Mouse (Mus musculus) heart, embryonic 10.5 days (tissue): ENCODE measurements at regions not wholly inside any gene's neighbourhood (a gene's known extent, or its start where the extent isn't known, plus 50 kb on each side); places are given as distances from the start of the nearest gene placed in this dataset.

Experiments used
- DNase-seq: peaks from one replicate; pipeline ENCODE4 v3.0.0-alpha.2; 2017; ENCODE audit warnings: low spot score
- H3K27ac ChIP-seq: fragments of 300-500 bp; sonication (generic); 2 replicates; pipeline ENCODE4 v1.5.1; 2016; ENCODE audit warnings: mild to moderate bottlenecking
- H3K27me3 ChIP-seq: fragments of 300-500 bp; sonication (generic); 2 replicates; pipeline ENCODE4 v1.6.1; 2016; ENCODE audit warnings: mild to moderate bottlenecking; ENCODE audit not compliant: poor library complexity, insufficient read depth, severe bottlenecking
- H3K36me3 ChIP-seq: fragments of 300-500 bp; sonication (generic); 2 replicates; pipeline ENCODE4 v1.6.1; 2016; ENCODE audit warnings: mild to moderate bottlenecking, moderate library complexity
- H3K4me1 ChIP-seq: fragments of 300-500 bp; sonication (generic); 2 replicates; pipeline ENCODE4 v1.6.1; 2016; ENCODE audit warnings: mild to moderate bottlenecking
- H3K4me3 ChIP-seq: fragments of 300-500 bp; sonication (generic); 2 replicates; pipeline ENCODE4 v1.5.1; 2016; ENCODE audit warnings: mild to moderate bottlenecking, moderate library complexity
- H3K9me3 ChIP-seq: fragments of 300-500 bp; sonication (generic); 2 replicates; pipeline ENCODE4 v1.6.1; 2016; ENCODE audit warnings: mild to moderate bottlenecking, moderate library complexity
- WGBS: fragments of 180-500 bp; shearing (Covaris S2); methylation state at CpG from one replicate; pipeline ENCODE4 v1.1.7; 2016; 5-methylcytosine and 5-hydroxymethylcytosine counted together

DNA sequence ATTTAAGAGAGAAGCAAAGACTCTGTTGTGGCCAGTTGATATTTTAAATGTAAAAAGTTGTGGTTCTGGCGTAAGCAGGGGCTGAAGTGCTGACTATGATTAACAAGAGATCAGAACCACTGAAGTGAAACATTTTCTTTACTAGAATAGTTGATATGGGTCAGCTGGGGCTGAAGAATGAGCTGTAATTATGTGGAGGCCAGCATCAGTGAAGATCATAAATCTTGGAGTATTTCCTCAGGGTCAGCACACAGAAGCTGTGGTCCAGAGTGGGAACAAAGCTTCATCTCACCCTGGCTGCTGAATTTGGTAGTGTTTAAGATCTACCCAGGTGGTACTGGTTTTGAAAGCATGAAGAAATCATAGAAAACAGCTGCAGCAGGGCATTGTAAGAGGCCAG lies 583.4 kb upstream of the Zeb2 start:
- H3K4me3 ChIP-seq = no peak overlapping the region
- 96% methylated on average over 1 of the region's 1 CpGs for WGBS
- no peaks in the 10 kb centered on the region for H3K27me3 ChIP-seq
- no peak overlapping the region for H3K27ac ChIP-seq
- H3K36me3 ChIP-seq = no peaks in the 10 kb centered on the region
- H3K9me3 ChIP-seq = no peaks in the 10 kb centered on the region
- no peak for DNase-seq
- H3K4me1 ChIP-seq = peaks cover 9% of the 10 kb centered on the region; the same call in 1 of the 2 replicates

DNA sequence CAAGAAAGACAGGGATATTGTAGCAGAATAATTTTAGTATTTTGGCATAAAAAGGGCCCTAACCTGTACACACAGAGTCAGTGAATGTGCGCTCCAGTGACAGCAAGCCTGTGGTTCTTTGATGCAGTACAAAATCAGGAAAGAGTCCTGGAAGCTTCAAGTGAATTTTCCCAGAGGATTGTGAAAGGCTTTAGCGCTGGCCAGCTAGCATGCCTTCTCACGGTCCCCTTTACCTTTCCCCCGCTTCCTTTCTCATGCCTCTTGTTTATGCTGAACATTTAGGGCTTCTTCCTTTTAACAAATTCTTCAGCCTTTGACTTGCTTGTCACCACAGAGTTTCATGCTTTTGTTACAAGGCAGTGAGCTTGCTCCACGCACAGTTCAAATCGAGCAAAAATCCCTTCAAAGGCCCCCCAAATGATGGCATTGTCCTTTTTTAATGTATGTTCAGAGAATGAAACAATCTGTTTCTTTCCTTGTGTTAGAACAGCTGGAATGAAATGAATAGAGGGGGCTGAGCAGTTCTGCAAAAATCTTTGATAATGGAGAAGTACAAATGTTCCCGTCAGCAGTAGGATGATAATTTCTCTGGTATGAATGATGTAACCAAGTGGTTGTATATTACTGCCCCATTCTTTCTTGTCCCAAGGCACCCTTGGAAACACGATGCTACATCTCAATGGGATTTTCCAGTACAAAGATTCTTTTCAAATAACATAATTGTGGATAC lies 576.3 kb upstream of the Zeb2 start:
- WGBS = 74% methylated on average over 8 of the region's 8 CpGs
- DNase-seq = no peak
- H3K4me3 ChIP-seq = no peak overlapping the region
- no peaks in the 10 kb centered on the region for H3K27me3 ChIP-seq
- no peaks in the 10 kb centered on the region for H3K4me1 ChIP-seq
- no peak overlapping the region for H3K27ac ChIP-seq
- H3K9me3 ChIP-seq = no peaks in the 10 kb centered on the region
- H3K36me3 ChIP-seq = no peaks in the 10 kb centered on the region

DNA sequence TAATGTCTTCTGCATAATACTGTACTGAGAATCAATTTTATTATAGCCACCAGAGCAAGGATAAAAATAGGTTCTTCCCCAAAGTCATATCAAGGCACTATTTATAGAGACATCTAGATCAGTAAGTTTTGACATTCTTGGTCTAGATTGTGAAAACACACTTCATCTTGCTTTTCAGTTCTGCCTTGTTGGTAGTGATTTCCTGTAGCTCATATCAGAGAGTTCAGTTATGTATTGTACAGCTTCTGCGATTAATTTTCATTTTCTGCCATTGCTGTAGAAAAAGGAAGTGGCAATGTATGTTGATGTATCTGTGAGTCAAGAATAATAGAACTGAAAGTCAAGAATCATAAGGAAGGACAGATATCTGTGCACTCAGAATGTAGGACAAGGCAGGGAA lies 575.6 kb upstream of the Zeb2 start:
- no peaks in the 10 kb centered on the region for H3K4me1 ChIP-seq
- WGBS = 80% methylated on average over 1 of the region's 1 CpGs
- no peaks in the 10 kb centered on the region for H3K36me3 ChIP-seq
- H3K27ac ChIP-seq = no peak overlapping the region
- DNase-seq = no peak
- no peak overlapping the region for H3K4me3 ChIP-seq
- no peaks in the 10 kb centered on the region for H3K9me3 ChIP-seq
- H3K27me3 ChIP-seq = no peaks in the 10 kb centered on the region

DNA sequence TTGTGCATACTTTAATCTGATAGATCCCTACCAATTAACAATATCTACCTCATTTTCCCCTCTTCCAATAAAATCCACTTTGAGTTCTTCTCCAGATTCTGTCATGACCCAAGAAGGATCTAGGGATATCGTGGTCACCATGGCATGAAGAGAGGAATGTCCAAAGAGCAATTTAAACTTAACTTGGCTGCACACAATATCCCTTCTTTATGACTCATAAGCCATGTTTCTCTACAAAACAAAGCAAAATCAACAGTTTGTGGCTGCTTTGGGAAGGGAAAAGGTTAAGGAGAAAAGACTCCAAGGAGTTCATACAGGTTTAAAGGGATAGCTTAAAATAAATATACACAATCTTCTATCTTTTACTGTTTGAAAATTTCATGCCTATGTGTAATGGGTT lies 571.8 kb upstream of the Zeb2 start:
- DNase-seq = no peak
- Histone ChIP-seq H3K9me3 (no peaks in the 10 kb centered on the region), H3K4me1 (no peaks in the 10 kb centered on the region), H3K27me3 (no peaks in the 10 kb centered on the region), H3K27ac (no peak overlapping the region), H3K36me3 (no peaks in the 10 kb centered on the region), H3K4me3 (no peak overlapping the region)
- 89% methylated on average over 1 of the region's 1 CpGs for whole genome bisulfite sequencing

DNA sequence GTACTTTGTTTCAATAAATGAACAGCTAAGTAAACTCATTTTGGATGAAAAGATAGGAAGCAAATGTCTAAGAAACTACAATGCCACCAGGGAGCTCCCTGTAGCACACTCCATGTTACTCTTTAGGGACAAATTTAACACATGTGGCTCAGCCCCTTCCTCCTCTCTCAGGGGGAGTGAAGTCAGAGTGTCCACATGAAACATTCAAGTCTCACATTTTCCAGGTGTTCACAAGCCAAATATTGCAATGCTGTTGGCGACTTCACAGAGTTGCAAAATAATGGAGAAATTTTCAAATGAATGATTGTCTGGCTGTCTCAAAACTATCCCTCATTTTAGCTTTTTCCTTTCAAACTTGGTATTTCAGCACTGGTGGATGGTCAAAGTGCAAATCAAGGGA lies 564.1 kb upstream of the Zeb2 start:
- no peaks in the 10 kb centered on the region for H3K9me3 ChIP-seq
- no peaks in the 10 kb centered on the region for H3K4me1 ChIP-seq
- H3K4me3 ChIP-seq = no peak overlapping the region
- H3K27me3 ChIP-seq = no peaks in the 10 kb centered on the region
- no peak overlapping the region for H3K27ac ChIP-seq
- WGBS = 79% methylated on average over 1 of the region's 1 CpGs
- H3K36me3 ChIP-seq = no peaks in the 10 kb centered on the region
- DNase-seq = no peak

DNA sequence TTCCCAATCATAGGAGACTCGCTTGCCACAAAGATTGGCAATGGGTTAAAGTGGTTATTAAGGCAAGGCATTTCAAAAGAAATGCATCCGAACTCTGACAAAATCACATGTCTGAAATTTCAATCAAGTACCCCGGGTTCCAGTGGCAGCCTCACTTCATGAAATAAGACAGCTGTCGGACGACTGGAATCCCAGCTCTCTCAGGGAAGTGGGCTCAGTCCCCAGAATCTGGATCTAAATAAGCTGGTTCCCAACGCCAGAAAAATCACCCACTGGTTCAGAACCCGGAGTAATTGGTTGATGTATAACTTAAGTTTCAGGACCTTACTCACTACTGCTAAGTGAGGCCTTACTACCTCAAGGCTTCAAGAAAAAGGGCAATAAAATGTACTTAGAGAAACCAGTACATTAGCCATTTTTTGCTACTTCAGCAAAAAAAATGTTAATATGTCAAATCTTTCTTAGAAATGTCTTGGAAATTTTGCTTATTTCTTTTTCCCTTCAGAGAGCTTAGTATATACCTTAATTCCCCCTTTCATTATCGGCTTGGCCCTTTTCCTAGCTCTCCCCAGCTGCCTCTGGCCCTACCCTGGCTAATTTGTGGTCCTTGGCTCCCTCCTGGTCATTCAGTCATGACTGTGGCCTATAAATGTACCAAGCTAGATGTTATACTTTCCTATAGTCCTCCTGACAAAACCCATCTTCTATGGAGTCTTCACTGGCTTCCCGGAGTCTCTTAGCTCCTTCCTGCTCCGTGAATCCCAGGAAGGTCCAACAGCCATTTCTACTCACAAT lies 562.1 kb upstream of the Zeb2 start:
- no peaks in the 10 kb centered on the region for H3K27me3 ChIP-seq
- 81% methylated on average over 10 of the region's 10 CpGs for WGBS
- no peak overlapping the region for H3K27ac ChIP-seq
- H3K36me3 ChIP-seq = no peaks in the 10 kb centered on the region
- H3K4me3 ChIP-seq = no peak overlapping the region
- no peak for DNase-seq
- H3K9me3 ChIP-seq = no peaks in the 10 kb centered on the region
- no peaks in the 10 kb centered on the region for H3K4me1 ChIP-seq

DNA sequence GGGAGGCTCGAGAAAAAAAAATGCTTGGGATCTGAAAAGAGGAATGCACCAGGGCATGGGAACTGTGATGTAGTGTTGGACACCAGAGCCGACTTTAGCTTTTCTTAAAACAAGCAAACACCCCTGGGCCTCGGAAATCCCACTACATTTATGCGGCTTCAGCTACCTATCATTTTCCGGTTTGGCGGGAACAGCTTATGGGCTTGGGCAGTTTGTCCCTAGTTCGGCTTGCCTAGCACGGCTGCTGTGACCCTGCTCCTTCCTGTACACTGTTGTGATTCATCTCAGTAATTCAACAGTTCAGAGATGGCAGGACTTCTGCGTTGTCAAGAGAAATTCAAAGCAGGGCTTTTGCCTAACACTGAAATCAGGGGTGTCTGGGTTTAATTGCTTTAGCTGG lies 561.5 kb upstream of the Zeb2 start:
- WGBS = 63% methylated on average over 9 of the region's 9 CpGs
- Histone ChIP-seq H3K27me3 (no peaks in the 10 kb centered on the region), H3K27ac (no peak overlapping the region), H3K4me1 (no peaks in the 10 kb centered on the region), H3K4me3 (no peak overlapping the region), H3K36me3 (no peaks in the 10 kb centered on the region), H3K9me3 (no peaks in the 10 kb centered on the region)
- DNase-seq = no peak

DNA sequence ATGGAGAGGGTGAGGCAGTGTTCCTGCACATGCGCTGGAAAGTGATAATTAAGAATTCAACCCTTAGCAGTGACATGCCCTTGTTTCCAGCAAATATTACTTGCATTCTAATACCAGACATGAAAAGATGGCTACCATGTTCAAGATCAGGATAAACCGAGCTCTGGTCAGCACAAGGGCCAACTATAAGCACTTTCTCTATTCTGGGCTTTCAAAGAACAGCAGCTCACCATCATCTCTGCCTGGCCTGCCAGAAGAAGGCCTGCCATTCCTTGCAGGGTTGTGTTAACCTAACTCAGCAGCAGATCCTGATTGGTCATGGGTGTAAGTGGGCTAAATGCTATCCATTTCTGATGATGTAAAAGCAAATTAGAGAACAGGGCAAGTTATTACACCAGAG lies 558.6 kb upstream of the Zeb2 start:
- Histone ChIP-seq H3K4me3 (no peak overlapping the region), H3K9me3 (no peaks in the 10 kb centered on the region), H3K27me3 (no peaks in the 10 kb centered on the region), H3K27ac (no peak overlapping the region), H3K36me3 (no peaks in the 10 kb centered on the region), H3K4me1 (no peaks in the 10 kb centered on the region)
- 79% methylated on average over 2 of the region's 2 CpGs for WGBS
- no peak for DNase-seq

DNA sequence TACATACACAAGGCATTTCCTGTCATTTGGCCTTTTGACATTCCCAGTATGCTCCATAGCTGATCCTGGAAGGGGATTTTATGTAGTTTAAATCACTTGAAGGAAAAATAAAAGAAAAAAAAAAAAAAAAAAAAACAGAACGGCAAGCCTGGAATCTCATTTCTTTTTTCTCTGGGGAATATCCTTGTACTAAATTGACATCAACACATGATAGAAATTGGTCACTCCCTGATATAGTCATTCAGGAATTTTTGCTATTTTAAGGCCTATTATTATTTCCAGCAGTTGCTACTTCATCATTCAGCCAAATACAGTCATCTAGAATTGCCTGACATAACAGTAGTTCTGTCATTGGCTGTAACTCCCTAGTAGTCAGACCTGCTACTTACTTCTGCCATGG lies 538.8 kb upstream of the Zeb2 start:
- no peaks in the 10 kb centered on the region for H3K4me1 ChIP-seq
- H3K27me3 ChIP-seq = no peaks in the 10 kb centered on the region
- no peaks in the 10 kb centered on the region for H3K36me3 ChIP-seq
- H3K27ac ChIP-seq = no peak overlapping the region
- no peak for DNase-seq
- 74% methylated on average over 1 of the region's 1 CpGs for WGBS
- H3K4me3 ChIP-seq = no peak overlapping the region
- no peaks in the 10 kb centered on the region for H3K9me3 ChIP-seq

DNA sequence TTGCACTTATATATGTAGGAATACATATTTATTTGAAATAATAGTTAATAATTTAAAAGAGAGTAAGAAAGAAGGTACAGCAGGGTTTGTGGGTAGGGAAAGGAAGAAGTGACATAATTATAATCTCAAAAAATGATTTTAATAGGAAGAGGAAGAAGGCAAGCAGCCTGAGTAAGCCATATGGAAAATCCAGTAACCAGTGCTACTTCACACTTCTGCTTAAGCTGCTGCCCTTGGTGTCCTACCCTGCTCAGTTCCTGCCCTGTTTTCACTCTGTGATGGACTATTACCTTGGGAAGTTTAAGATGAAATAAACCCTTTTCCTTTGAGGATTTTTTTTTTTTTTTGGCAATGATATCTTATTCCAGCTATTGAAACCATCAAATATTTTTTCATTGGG lies 537.5 kb upstream of the Zeb2 start:
- no peak for DNase-seq
- no peak overlapping the region for H3K27ac ChIP-seq

DNA sequence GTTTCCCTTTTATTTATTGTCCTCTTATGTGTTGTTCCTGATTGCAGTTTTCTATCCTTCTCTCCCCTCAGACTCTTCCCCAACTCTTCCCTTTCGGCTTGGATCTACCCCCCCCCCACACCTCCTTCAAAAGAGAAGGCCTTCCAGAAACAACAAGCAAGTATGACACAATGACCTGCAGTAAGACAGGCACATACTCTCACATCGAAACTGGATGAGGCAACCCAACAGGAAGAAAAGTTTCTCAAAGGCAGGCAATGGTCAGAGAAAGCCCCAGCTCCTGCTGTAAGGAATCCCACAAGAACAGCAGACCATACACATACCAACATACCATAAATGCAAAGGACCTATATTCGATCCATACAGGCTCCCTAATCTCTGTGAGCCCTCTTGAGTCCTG lies 535.8 kb upstream of the Zeb2 start:
- WGBS = 75% methylated on average over 3 of the region's 3 CpGs

More for the DNA sequence above, 537.5 kb upstream of the Zeb2 start:
- no peak overlapping the region for H3K4me3 ChIP-seq
- no peaks in the 10 kb centered on the region for H3K27me3 ChIP-seq
- H3K36me3 ChIP-seq = no peaks in the 10 kb centered on the region
- no peaks in the 10 kb centered on the region for H3K4me1 ChIP-seq
- H3K9me3 ChIP-seq = no peaks in the 10 kb centered on the region

DNA sequence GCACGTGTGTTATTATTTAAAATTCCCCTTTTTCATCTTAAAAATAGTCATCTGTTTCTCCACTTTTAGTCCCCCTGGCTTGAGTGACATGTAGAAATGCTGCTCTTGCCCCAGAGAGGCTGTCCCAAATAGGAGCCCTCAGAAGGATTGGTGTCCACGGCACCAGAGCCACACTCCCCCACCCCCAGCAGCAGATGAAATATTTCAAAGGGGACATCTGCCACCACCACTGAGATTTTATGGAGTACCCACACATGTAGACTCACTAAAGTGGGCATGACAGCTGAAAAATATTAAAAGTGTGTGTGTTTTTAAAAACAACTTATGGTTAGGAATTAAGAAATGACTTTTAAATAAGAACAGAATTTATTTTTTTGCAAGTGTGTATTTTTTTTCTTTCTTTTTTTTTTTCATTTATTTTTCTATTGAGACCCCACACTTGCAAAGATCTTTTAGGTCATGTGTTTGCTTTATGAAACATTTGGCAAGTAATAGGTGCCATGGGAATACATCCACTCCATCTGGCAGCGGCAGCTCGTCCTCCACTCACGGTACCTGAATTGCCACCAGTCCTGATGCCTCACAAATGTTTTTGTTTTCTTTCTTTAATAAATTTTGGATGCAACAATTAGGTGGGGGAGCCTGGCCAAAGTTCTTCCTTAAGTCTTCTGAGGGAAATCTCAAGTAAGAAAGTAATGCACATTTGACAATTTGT lies 533.2 kb upstream of the Zeb2 start:
- H3K36me3 ChIP-seq = no peaks in the 10 kb centered on the region
- no peak overlapping the region for H3K4me3 ChIP-seq
- no peaks in the 10 kb centered on the region for H3K9me3 ChIP-seq
- H3K27me3 ChIP-seq = no peaks in the 10 kb centered on the region
- no peaks in the 10 kb centered on the region for H3K4me1 ChIP-seq
- 81% methylated on average over 5 of the region's 5 CpGs for WGBS
- DNase-seq = no peak
- no peak overlapping the region for H3K27ac ChIP-seq

More for the DNA sequence above, 535.8 kb upstream of the Zeb2 start:
- no peak for DNase-seq
- H3K4me3 ChIP-seq = no peak overlapping the region
- H3K4me1 ChIP-seq = no peaks in the 10 kb centered on the region
- no peaks in the 10 kb centered on the region for H3K36me3 ChIP-seq
- no peaks in the 10 kb centered on the region for H3K27me3 ChIP-seq
- H3K27ac ChIP-seq = no peak overlapping the region
- no peaks in the 10 kb centered on the region for H3K9me3 ChIP-seq

DNA sequence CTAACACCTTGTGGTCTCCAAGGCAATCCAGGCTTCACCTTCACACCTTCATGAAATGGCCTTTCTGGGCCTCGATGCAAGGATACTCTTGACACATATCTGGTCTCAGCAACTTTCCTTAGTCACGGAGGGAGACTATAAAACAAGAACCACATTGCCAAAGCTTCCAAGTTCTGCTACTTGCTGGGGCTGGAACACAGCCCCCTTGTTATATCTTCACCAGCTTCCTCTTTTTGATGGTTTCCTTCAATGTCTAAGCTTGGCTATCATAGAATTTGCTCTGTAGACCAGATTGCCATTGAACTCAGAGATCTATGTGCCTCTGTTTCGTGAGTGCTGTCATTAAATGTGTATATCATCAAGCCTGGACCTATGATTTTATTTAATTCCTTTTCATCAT lies 530.7 kb upstream of the Zeb2 start:
- no peaks in the 10 kb centered on the region for H3K27me3 ChIP-seq

More for the DNA sequence above, 530.7 kb upstream of the Zeb2 start:
- Histone ChIP-seq H3K9me3 (no peaks in the 10 kb centered on the region), H3K4me3 (no peak overlapping the region), H3K27ac (no peak overlapping the region), H3K36me3 (no peaks in the 10 kb centered on the region), H3K4me1 (no peaks in the 10 kb centered on the region)
- no peak for DNase-seq
- 77% methylated on average over 3 of the region's 3 CpGs for WGBS
